Mouse (Mus musculus) MEL-GATA-1-ER (cell line): ENCODE measurements around the gene Sertad1.

Experiments
- DNase-seq: peaks from one replicate; pipeline ENCODE4 v3.0.0-alpha.2; 2012; ENCODE audit warnings: low read depth; ENCODE audit errors: extremely low read depth

The Sertad1 gene

GRCm38 (mm10) chr7:27486770-27487697 lies at the start of gene Sertad1:
Gene Sertad1 (plus strand): TSS chr7:27486910.
- peak; percentile 96 for DNase-seq

GRCm38 (mm10) chr7:27437544-27437943 lies 49.2 kb upstream of the Sertad1 start:
- DNase-seq: peak; percentile 40

GRCm38 (mm10) chr7:27440014-27440413 lies 46.7 kb upstream of the Sertad1 start:
- DNase-seq: no peak

- DNase-seq: no peak
These were observed 40.7 kb upstream of the Sertad1 start for GRCm38 (mm10) chr7:27446051-27446450.

- DNase-seq: no peak
These were observed 39.9 kb upstream of the Sertad1 start for GRCm38 (mm10) chr7:27446521-27447418.

- DNase-seq: peak; percentile 98
These were observed 39.1 kb upstream of the Sertad1 start, which contains the start of the genes Sptbn4 and Blvrb for GRCm38 (mm10) chr7:27447419-27448286. Gene Sptbn4 (minus strand): TSS chr7:27447686. Gene Blvrb (plus strand): TSS chr7:27447978.

- peak; percentile 66 for DNase-seq
These were observed 38.1 kb upstream of the Sertad1 start for GRCm38 (mm10) chr7:27448421-27449206.

GRCm38 (mm10) chr7:27449256-27449862 lies 37.4 kb upstream of the Sertad1 start:
- peak; percentile 85 for DNase-seq

- peak; percentile 27 for DNase-seq
These were observed 35.4 kb upstream of the Sertad1 start for GRCm38 (mm10) chr7:27451359-27451758.

GRCm38 (mm10) chr7:27452206-27452770 lies 34.4 kb upstream of the Sertad1 start:
- no peak for DNase-seq

GRCm38 (mm10) chr7:27454461-27455121 lies 32.1 kb upstream of the Sertad1 start:
- DNase-seq: peak; percentile 78

GRCm38 (mm10) chr7:27455273-27455672 lies 31.4 kb upstream of the Sertad1 start:
- DNase-seq: peak; percentile 16

GRCm38 (mm10) chr7:27458614-27459013 lies 28.1 kb upstream of the Sertad1 start:
- no peak for DNase-seq

- no peak for DNase-seq
These were observed 27.1 kb upstream of the Sertad1 start for GRCm38 (mm10) chr7:27459640-27460039.

- DNase-seq: no peak
These were observed 26.2 kb upstream of the Sertad1 start for GRCm38 (mm10) chr7:27460477-27460876.

- no peak for DNase-seq
These were observed 19.1 kb upstream of the Sertad1 start for GRCm38 (mm10) chr7:27467648-27468047.

GRCm38 (mm10) chr7:27471390-27472120 lies 15.2 kb upstream of the Sertad1 start:
- no peak for DNase-seq

- peak; percentile 43 for DNase-seq
These were observed 14.1 kb upstream of the Sertad1 start for GRCm38 (mm10) chr7:27472596-27472995.
